Mouse (Mus musculus): ENCODE results near the gene Spry2.

DNA sequence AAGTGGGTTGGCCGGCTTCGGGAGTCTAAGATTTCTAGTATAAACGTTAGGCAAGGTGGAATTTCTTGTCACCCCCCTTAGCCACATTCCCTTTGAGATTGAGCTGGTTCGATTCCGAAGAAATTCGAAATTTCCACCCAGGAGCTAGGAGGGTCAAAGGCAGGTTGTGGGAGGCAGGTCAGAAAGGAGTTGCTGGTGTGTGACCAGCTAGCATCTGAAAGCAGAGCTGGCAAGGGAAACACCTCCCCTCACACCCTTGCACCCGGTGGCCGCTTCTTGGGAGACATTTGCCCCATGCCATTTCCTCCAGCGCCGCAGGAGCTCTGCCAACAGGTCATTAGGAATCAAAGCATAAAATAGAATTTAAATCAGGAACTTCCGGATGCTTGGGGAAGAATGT lies 2.5 kb upstream of the Spry2 start:
- TF ChIP-seq CTCF (IDR thresholded peaks at IDR 0.05; ENCODE audit: borderline replicate concordance, extremely low read depth, insufficient read depth, insufficient read length), result no peak
- no peak for TF ChIP-seq POLR2A (IDR thresholded peaks at IDR 0.05; ENCODE audit: borderline replicate concordance, extremely low read depth, insufficient read depth, insufficient read length, poor library complexity, severe bottlenecking)

Measured in brain, embryonic 14.5 days (tissue).